Mouse (Mus musculus) liver, postnatal 0 days (tissue): ENCODE measurements around the gene Hist2h2bb. TPM values are rescaled to one million over a fixed set of nuclear protein-coding genes. Genes with fewer than 3 reads are reported as not detected.

Experiments used
- ATAC-seq: fragments of 200-750 bp; cut with Nextera tagmentation; 2 replicates; pipeline ENCODE4 v1.8.0; 2017; ENCODE audit warnings: mild to moderate bottlenecking, moderate library complexity
- DNase-seq: peaks from one replicate; pipeline ENCODE4 v3.0.0-alpha.2; 2016
- H3K27ac ChIP-seq: fragments of 300-500 bp; sonication (generic); 2 replicates; pipeline ENCODE4 v1.5.1; 2014; ENCODE audit warnings: antibody characterized with exemption, moderate library complexity, mild to moderate bottlenecking, low read depth
- H3K27me3 ChIP-seq: fragments of 300-500 bp; sonication (generic); 2 replicates; pipeline ENCODE4 v1.6.1; 2014; ENCODE audit warnings: low read length, control low read depth, mixed read lengths; ENCODE audit not compliant: insufficient read depth
- H3K36me3 ChIP-seq: fragments of 300-500 bp; sonication (generic); replicated peaks from 2 replicates; pipeline ENCODE4 v1.6.1; 2014; ENCODE audit warnings: mild to moderate bottlenecking, control low read depth, low read length, moderate library complexity, mixed read lengths; ENCODE audit not compliant: insufficient read depth
- H3K4me1 ChIP-seq: fragments of 300-500 bp; sonication (generic); 2 replicates; pipeline ENCODE4 v1.6.1; 2014; ENCODE audit warnings: antibody characterized with exemption, mild to moderate bottlenecking, control low read depth; ENCODE audit not compliant: insufficient read depth
- H3K4me2 ChIP-seq: fragments of 300-500 bp; sonication (generic); 2 replicates; pipeline ENCODE4 v1.6.1; 2014; ENCODE audit warnings: low read depth, mild to moderate bottlenecking, low read length, moderate library complexity, mixed read lengths
- H3K4me3 ChIP-seq: fragments of 300-500 bp; sonication (generic); 2 replicates; pipeline ENCODE4 v1.5.1; 2014; ENCODE audit warnings: low read depth, low read length
- H3K9ac ChIP-seq: fragments of 300-500 bp; sonication (generic); replicated peaks from 2 replicates; pipeline ENCODE4 v1.6.1; 2014; ENCODE audit warnings: mild to moderate bottlenecking, moderate library complexity
- H3K9me3 ChIP-seq: fragments of 300-500 bp; sonication (generic); 2 replicates; pipeline ENCODE4 v1.6.1; 2016; ENCODE audit warnings: mild to moderate bottlenecking, control low read depth, low read length, mixed read lengths
- CTCF ChIP-seq: sonication (generic); IDR thresholded peaks from 2 replicates; pipeline ENCODE4 v1.5.1; 2016; ENCODE audit warnings: antibody characterized with exemption, low read depth
- EP300 ChIP-seq: IDR thresholded peaks from 2 replicates; pipeline ENCODE4 v1.6.1; 2016; ENCODE audit warnings: antibody characterized with exemption, low read depth, mild to moderate bottlenecking
- WGBS: fragments of 180-500 bp; shearing (Covaris S2); extraction: QIAGEN DNeasy Blood & Tissue Kit; methylation state at CpG from one replicate; pipeline ENCODE4 v1.1.7; 2014; ENCODE audit not compliant: insufficient replicate concordance; 5-methylcytosine and 5-hydroxymethylcytosine counted together
- microRNA-seq: library from miRNA; unstranded; fragments of <30 nt; microRNA quantifications from one replicate; pipeline ENCODE4, GENCODE M21; 2016
- polyA plus RNA-seq: library from polyadenylated mRNA; unstranded; fragments of >200 nt; fragmentation: Nextera tagmentation; extraction: Ambion mirVana; gene quantifications from 2 replicates; pipeline ENCODE4 v1.2.1, GENCODE M21; 2015

The Hist2h2bb gene
- polyA plus RNA-seq, 1 experiment from 2014 or later, result 11.0 TPM

- DNase-seq, result no peak
- H3K9me3 ChIP-seq, result no peaks in the 10 kb centered on the region
- H3K4me1 ChIP-seq, result no peaks in the 10 kb centered on the region; the same call in 1 of the 2 replicates
- H3K9ac ChIP-seq, result no peak overlapping the region
- H3K27me3 ChIP-seq, result no peaks in the 10 kb centered on the region
- ATAC-seq, result no peak
- H3K4me2 ChIP-seq, result no peak overlapping the region
- TF ChIP-seq CTCF, result no peak
- TF ChIP-seq EP300, result no peak
- no peak overlapping the region for H3K4me3 ChIP-seq
- 93% methylated on average over 2 of the region's 2 CpGs for WGBS
- no peak overlapping the region for H3K27ac ChIP-seq
- no peaks in the 10 kb centered on the region for H3K36me3 ChIP-seq
Observed at GRCm38 (mm10) chr3:96299562-96299961, 30.0 kb downstream of the Hist2h2bb start.

GRCm38 (mm10) chr3:96300706-96301529 is 31.4 kb downstream of the Hist2h2bb start:
- Histone ChIP-seq H3K4me2 (peak overlapping the region; percentile 61), H3K9ac (no peak overlapping the region; the same call in 1 of the 2 replicates), H3K4me1 (no peaks in the 10 kb centered on the region; the same call in 1 of the 2 replicates), H3K27me3 (no peaks in the 10 kb centered on the region), H3K4me3 (peak overlapping the region; percentile 37), H3K36me3 (no peaks in the 10 kb centered on the region), H3K27ac (peak overlapping the region; percentile 75), H3K9me3 (no peaks in the 10 kb centered on the region)
- ATAC-seq, result peak; percentile 75
- 50% methylated on average over 26 of the region's 26 CpGs for WGBS
- TF ChIP-seq CTCF, result no peak
- no peak for TF ChIP-seq EP300
- no peak for DNase-seq

GRCm38 (mm10) chr3:96302076-96302475 is 32.5 kb downstream of the Hist2h2bb start:
- Histone ChIP-seq H3K27ac (peak overlapping the region; percentile 45; the same call in 1 of the 2 replicates), H3K4me2 (no peak overlapping the region), H3K27me3 (no peaks in the 10 kb centered on the region), H3K4me1 (no peaks in the 10 kb centered on the region; the same call in 1 of the 2 replicates), H3K4me3 (no peak overlapping the region), H3K36me3 (no peaks in the 10 kb centered on the region), H3K9me3 (no peaks in the 10 kb centered on the region), H3K9ac (no peak overlapping the region)
- 76% methylated on average over 5 of the region's 5 CpGs for whole genome bisulfite sequencing
- no peak for ATAC-seq
- TF ChIP-seq CTCF (no peak), EP300 (no peak)
- DNase-seq, result no peak

DNA sequence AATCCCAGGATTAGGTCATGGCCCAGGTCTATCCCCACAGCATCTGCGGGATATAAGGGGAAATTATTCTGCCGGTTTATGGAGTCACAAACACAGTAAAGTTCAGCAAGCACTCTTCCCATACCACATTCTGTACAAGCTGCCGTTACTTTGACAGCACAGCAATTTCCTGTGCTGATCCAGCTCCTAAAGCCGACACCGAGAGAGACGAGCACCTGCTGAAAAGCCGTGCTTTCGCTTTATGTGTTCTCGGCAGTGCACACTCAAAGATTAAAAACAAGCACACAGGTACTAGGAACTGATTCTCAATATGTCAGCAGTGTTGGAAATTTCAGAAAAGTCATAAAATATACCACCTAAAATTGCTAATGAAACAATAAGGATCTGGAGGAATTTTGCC is 37.0 kb downstream of the Hist2h2bb start:
- TF ChIP-seq CTCF (no peak), EP300 (no peak)
- Histone ChIP-seq H3K27me3 (no peaks in the 10 kb centered on the region), H3K4me3 (no peak overlapping the region), H3K9ac (no peak overlapping the region), H3K36me3 (no peaks in the 10 kb centered on the region), H3K9me3 (no peaks in the 10 kb centered on the region), H3K27ac (no peak overlapping the region), H3K4me1 (no peaks in the 10 kb centered on the region), H3K4me2 (no peak overlapping the region)
- no peak for DNase-seq
- no peak for ATAC-seq
- WGBS, result 52% methylated on average over 9 of the region's 9 CpGs

- Histone ChIP-seq H3K9ac (no peak overlapping the region), H3K36me3 (no peaks in the 10 kb centered on the region), H3K9me3 (no peaks in the 10 kb centered on the region), H3K27ac (no peak overlapping the region), H3K4me3 (no peak overlapping the region), H3K4me1 (no peaks in the 10 kb centered on the region), H3K27me3 (no peaks in the 10 kb centered on the region), H3K4me2 (no peak overlapping the region)
- ATAC-seq (no peak), DNase-seq (no peak)
- WGBS, result 45% methylated on average over 3 of the region's 3 CpGs
- TF ChIP-seq EP300, result no peak
- TF ChIP-seq CTCF, result no peak
Observed at GRCm38 (mm10) chr3:96309441-96309840, 39.9 kb downstream of the Hist2h2bb start.

- ATAC-seq, result no peak
Observed at GRCm38 (mm10) chr3:96312341-96313098, 43.0 kb downstream of the Hist2h2bb start.

More at GRCm38 (mm10) chr3:96312341-96313098, 43.0 kb downstream of the Hist2h2bb start:
- WGBS, result 57% methylated on average over 8 of the region's 8 CpGs
- TF ChIP-seq CTCF (no peak), EP300 (no peak)
- Histone ChIP-seq H3K4me1 (no peaks in the 10 kb centered on the region), H3K27me3 (no peaks in the 10 kb centered on the region), H3K4me2 (no peak overlapping the region), H3K4me3 (no peak overlapping the region), H3K36me3 (no peaks in the 10 kb centered on the region), H3K27ac (no peak overlapping the region), H3K9me3 (no peaks in the 10 kb centered on the region), H3K9ac (no peak overlapping the region)
- no peak for DNase-seq

Small RNA genes lying within 50 kb of the gene (microRNA-seq; reads per million reads assigned to microRNA genes)
- not detected for gene Gm44492
- gene Gm47311, result not detected
- gene Gm47313, result not detected

Other genes starting within 250 kb of the Hist2h2bb start
- gene Vps45, start 211.3 kb upstream of the Hist2h2bb start, polyA plus RNA-seq, result 11.3 and 12.5 TPM in 2 replicates
- 7.4 and 7.9 TPM in 2 replicates for gene Otud7b, start 165.2 kb upstream of the Hist2h2bb start, polyA plus RNA-seq
- 2.7 and 3.0 TPM in 2 replicates for gene Mtmr11, start 107.7 kb upstream of the Hist2h2bb start, polyA plus RNA-seq
- 38.6 and 41.1 TPM in 2 replicates for gene Sf3b4, start 97.4 kb upstream of the Hist2h2bb start, polyA plus RNA-seq
- gene Sv2a, start 88.6 kb upstream of the Hist2h2bb start, polyA plus RNA-seq, result 0.08 and 0.09 TPM in 2 replicates
- gene Bola1, start 50.0 kb upstream of the Hist2h2bb start, polyA plus RNA-seq, result 49.2 and 49.3 TPM in 2 replicates
- gene Hist2h2ab, start 49.9 kb upstream of the Hist2h2bb start, polyA plus RNA-seq, result 0.46 TPM in 1 of 2 replicates, not detected in the other
- 9.4 and 13.8 TPM in 2 replicates for gene Hist2h2ac, start 48.9 kb upstream of the Hist2h2bb start, polyA plus RNA-seq
- gene Hist2h2be, start 48.6 kb upstream of the Hist2h2bb start, polyA plus RNA-seq, result 4.1 and 4.9 TPM in 2 replicates
- gene Hist2h3c2, start 30.6 kb upstream of the Hist2h2bb start, polyA plus RNA-seq, result 5.0 and 8.1 TPM in 2 replicates
- 224 and 229 TPM in 2 replicates for gene Hist2h2aa2, start 29.5 kb upstream of the Hist2h2bb start, polyA plus RNA-seq
- gene Hist2h2aa1, start 24.3 kb upstream of the Hist2h2bb start, polyA plus RNA-seq, result 107 and 123 TPM in 2 replicates
- gene Hist2h3c1, start 23.1 kb upstream of the Hist2h2bb start, polyA plus RNA-seq, result 0.78 and 1.5 TPM in 2 replicates
- gene Hist2h4, start 6.4 kb upstream of the Hist2h2bb start, polyA plus RNA-seq, result 40.3 and 56.7 TPM in 2 replicates
- 56.1 and 84.5 TPM in 2 replicates for gene Hist2h3b, start 1.1 kb upstream of the Hist2h2bb start, polyA plus RNA-seq
- 6.2 and 8.7 TPM in 2 replicates for gene Fcgr1, start 24.2 kb downstream of the Hist2h2bb start, polyA plus RNA-seq
- not detected in 2 replicates for gene BC107364, start 182.6 kb downstream of the Hist2h2bb start, polyA plus RNA-seq